Comparison of ENCODE assay signal across 20 mouse cellular contexts in the genomic region with DNA sequence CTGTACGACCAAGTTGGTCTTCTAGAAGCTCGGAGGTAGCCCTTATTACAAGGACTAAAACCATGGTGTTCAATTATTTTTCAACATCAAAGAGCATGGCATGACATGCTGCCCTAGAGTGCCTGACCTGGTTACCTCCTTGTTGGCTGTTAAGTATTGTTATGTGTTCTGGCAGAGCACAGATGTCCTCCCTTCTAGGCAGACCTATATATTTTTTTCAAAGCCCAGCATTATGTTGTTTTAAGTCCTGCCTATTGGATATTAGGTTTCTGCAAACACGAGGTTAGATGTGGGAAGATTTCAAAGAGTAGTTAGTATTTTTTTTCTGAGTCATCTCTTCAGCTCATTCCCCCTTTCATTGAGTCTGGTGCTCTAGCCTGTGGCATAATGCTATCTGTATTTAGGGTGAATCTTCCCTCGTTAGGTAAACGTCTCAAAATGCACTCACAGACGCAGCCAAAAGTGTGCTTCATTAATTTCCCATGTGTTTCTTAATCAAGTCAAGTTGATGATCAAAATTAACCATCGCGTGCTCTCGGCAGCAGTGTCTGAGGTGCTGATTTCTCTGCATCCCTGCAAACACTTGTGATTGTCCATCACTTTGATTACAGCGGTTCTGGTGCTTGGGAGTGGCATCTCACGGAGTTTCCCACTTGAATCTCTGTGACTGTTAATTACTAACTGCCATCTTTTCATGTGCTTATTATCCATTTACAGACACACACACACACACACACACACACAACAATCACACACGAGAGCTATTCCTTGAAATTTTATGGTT.
DNase-seq lines count a peak whose midpoint lies in the region; ATAC-seq and TF ChIP-seq lines count a peak whose summit lies in the region.
"Had no signal": no experiment of that assay in that cellular context is flagged by ENCODE, and none has a peak within 500 bp of the region (broad histone marks: within the 10 kb centered on the region; RNA-seq: fewer than 3 reads in every experiment).

No protein-coding gene starts in this region.

- WGBS in forebrain, embryonic 14.5 days = 74% methylated on average over 12 of the region's 12 CpGs
- 66% methylated on average over 12 of the region's 12 CpGs for WGBS in forebrain, embryonic 13.5 days
- 52% methylated on average over 12 of the region's 12 CpGs for WGBS in kidney, embryonic 14.5 days

- no peaks in the 10 kb centered on the region for H3K9me3 ChIP-seq in forebrain, embryonic 14.5 days (replicated peaks; ENCODE audit: control insufficient read depth, low read length)
- no peaks in the 10 kb centered on the region for H3K9me3 ChIP-seq in forebrain, embryonic 13.5 days (replicated peaks)
- no peaks in the 10 kb centered on the region for H3K9me3 ChIP-seq in kidney, embryonic 14.5 days (ENCODE audit: control insufficient read depth, low read length)
- H3K9me3 ChIP-seq: embryonic facial prominence, embryonic 10.5 days; embryonic facial prominence, embryonic 12.5 days; forebrain, embryonic 12.5 days had no signal

- H3ac ChIP-seq in C2C12 (ENCODE audit: control insufficient read depth, insufficient read length, low read depth) (no peak overlapping the region), myocyte (ENCODE audit: control insufficient read depth, insufficient read length) (no peak overlapping the region)

- no peak overlapping the region for H3K4me2 ChIP-seq in forebrain, embryonic 14.5 days (ENCODE audit: low read length)
- no peak overlapping the region for H3K4me2 ChIP-seq in forebrain, embryonic 13.5 days
- no peak overlapping the region for H3K4me2 ChIP-seq in kidney, embryonic 14.5 days (replicated peaks; ENCODE audit: low read depth, low read length)
- peak overlapping the region; percentile 59 for H3K4me2 ChIP-seq in myocyte (ENCODE audit: low read depth)
- H3K4me2 ChIP-seq: embryonic facial prominence, embryonic 12.5 days; forebrain, embryonic 12.5 days had no signal

- DNase-seq in forebrain, embryonic 14.5 days (ENCODE audit: low spot score) = peak; percentile 16
- DNase-seq in kidney, postnatal 14 days = no peak
- no peak for DNase-seq in layer of hippocampus, postnatal 14 days (ENCODE audit: low spot score in 2 of 2)
- DNase-seq: adrenal gland, adult 2 months; adrenal gland, postnatal 10 days; adrenal gland, postnatal 25 days; B cell, adult 2 months; cerebellum, adult 11-12 months; cerebellum, adult 2 months; cerebellum, adult 9-10 months; cerebellum, postnatal 10 days; cerebellum, postnatal 25 days had no signal

- no peak for TF ChIP-seq POLR2A in myocyte (IDR thresholded peaks at IDR 0.05; ENCODE audit: insufficient read length, low read depth)

- H3K9ac ChIP-seq in forebrain, embryonic 14.5 days (ENCODE audit: low read length) = no peak overlapping the region
- no peak overlapping the region for H3K9ac ChIP-seq in forebrain, embryonic 13.5 days
- H3K9ac ChIP-seq in kidney, embryonic 14.5 days (ENCODE audit: low read depth, low read length) = no peak overlapping the region
- H3K9ac ChIP-seq: embryonic facial prominence, embryonic 12.5 days; forebrain, embryonic 12.5 days had no signal

- no peak for ATAC-seq in forebrain, embryonic 14.5 days
- no peak for ATAC-seq in forebrain, embryonic 13.5 days
- ATAC-seq in kidney, embryonic 14.5 days (ENCODE audit: low FRiP score, low TSS enrichment) = peak; percentile 63; the same call in 1 of the 2 replicates
- ATAC-seq: forebrain, embryonic 16.5 days had no signal

- no peaks in the 10 kb centered on the region for H3K4me1 ChIP-seq in forebrain, embryonic 14.5 days (ENCODE audit: control insufficient read depth, insufficient read depth, low read length)
- H3K4me1 ChIP-seq in forebrain, embryonic 13.5 days = no peaks in the 10 kb centered on the region
- peaks cover 25% of the 10 kb centered on the region; the same call in 1 of the 2 replicates for H3K4me1 ChIP-seq in kidney, embryonic 14.5 days (ENCODE audit: control insufficient read depth, insufficient read depth, low read length)

- no peaks in the 10 kb centered on the region for H3K36me3 ChIP-seq in forebrain, embryonic 14.5 days (ENCODE audit: control insufficient read depth, insufficient read depth, low read length)
- no peaks in the 10 kb centered on the region for H3K36me3 ChIP-seq in forebrain, embryonic 13.5 days (ENCODE audit: poor library complexity, severe bottlenecking)
- H3K36me3 ChIP-seq in kidney, embryonic 14.5 days (ENCODE audit: control insufficient read depth, insufficient read depth, low read length) = no peaks in the 10 kb centered on the region
- H3K36me3 ChIP-seq in C2C12 (ENCODE audit: control insufficient read depth, insufficient read depth) = no peaks in the 10 kb centered on the region
- no peaks in the 10 kb centered on the region for H3K36me3 ChIP-seq in myocyte (ENCODE audit: control insufficient read depth, insufficient read depth)
- H3K36me3 ChIP-seq: embryonic facial prominence, embryonic 10.5 days; embryonic facial prominence, embryonic 12.5 days; forebrain, embryonic 12.5 days had no signal

- no peaks in the 10 kb centered on the region for H3K79me3 ChIP-seq in C2C12 (ENCODE audit: low read depth)

- no peak for TF ChIP-seq CTCF in C2C12 (IDR thresholded peaks at IDR 0.05; ENCODE audit: control insufficient read depth, insufficient read depth, insufficient read length)

- H3K4me3 ChIP-seq in forebrain, embryonic 14.5 days (ENCODE audit: low read depth, low read length) = no peak overlapping the region
- H3K4me3 ChIP-seq in forebrain, embryonic 13.5 days = no peak overlapping the region
- H3K4me3 ChIP-seq in kidney, embryonic 14.5 days (ENCODE audit: low read length) = no peak overlapping the region
- H3K4me3 ChIP-seq in C2C12 (ENCODE audit: insufficient read depth, poor library complexity, severe bottlenecking) (no peak overlapping the region), myocyte (no peak overlapping the region)
- H3K4me3 ChIP-seq: embryonic facial prominence, embryonic 10.5 days; embryonic facial prominence, embryonic 12.5 days; forebrain, embryonic 12.5 days had no signal

- H3K79me2 ChIP-seq in C2C12 (ENCODE audit: control insufficient read depth, insufficient read depth) (no peaks in the 10 kb centered on the region), myocyte (ENCODE audit: control insufficient read depth, insufficient read depth) (no peaks in the 10 kb centered on the region)

- H3K27ac ChIP-seq in forebrain, embryonic 14.5 days (ENCODE audit: low read depth, low read length) = no peak overlapping the region
- H3K27ac ChIP-seq in forebrain, embryonic 13.5 days = no peak overlapping the region
- no peak overlapping the region for H3K27ac ChIP-seq in kidney, embryonic 14.5 days (ENCODE audit: low read depth, low read length)
- H3K27ac ChIP-seq: embryonic facial prominence, embryonic 10.5 days; embryonic facial prominence, embryonic 12.5 days; forebrain, embryonic 12.5 days had no signal

- no peaks in the 10 kb centered on the region for H3K27me3 ChIP-seq in forebrain, embryonic 14.5 days (replicated peaks; ENCODE audit: control insufficient read depth, insufficient read depth, low read length)
- H3K27me3 ChIP-seq in forebrain, embryonic 13.5 days = no peaks in the 10 kb centered on the region
- no peaks in the 10 kb centered on the region for H3K27me3 ChIP-seq in kidney, embryonic 14.5 days (ENCODE audit: control insufficient read depth, insufficient read depth, low read length)
- no peaks in the 10 kb centered on the region for H3K27me3 ChIP-seq in C2C12 (ENCODE audit: control insufficient read depth, insufficient read depth, insufficient read length)
- H3K27me3 ChIP-seq in myocyte (ENCODE audit: control insufficient read depth, insufficient read depth, insufficient read length) = no peaks in the 10 kb centered on the region
- H3K27me3 ChIP-seq: embryonic facial prominence, embryonic 12.5 days; forebrain, embryonic 12.5 days had no signal

TF ChIP-seq in C2C12, 6 proteins besides CTCF, POLR2A, EP300 and RAD21:
- TF ChIP-seq FOSL1 (IDR thresholded peaks at IDR 0.05; ENCODE audit: insufficient read depth, low read length, poor library complexity, severe bottlenecking) (no peak), CEBPB (IDR thresholded peaks at IDR 0.05; ENCODE audit: low read depth) (no peak), MYOD1 (IDR thresholded peaks at IDR 0.05; ENCODE audit: control insufficient read depth, insufficient read length, low read depth) (peak; percentile 96), MYOG (IDR thresholded peaks at IDR 0.05; ENCODE audit: control insufficient read depth, extremely low read depth, insufficient read length) (no peak), USF1 (IDR thresholded peaks at IDR 0.05; ENCODE audit: low read depth) (no peak)

TF ChIP-seq in myocyte, 11 proteins besides CTCF, POLR2A, EP300 and RAD21:
- TF ChIP-seq POLR2AphosphoS2 (IDR thresholded peaks at IDR 0.05; ENCODE audit: insufficient read length, low read depth) (no peak), MAX (IDR thresholded peaks at IDR 0.05; ENCODE audit: low read depth) (no peak), CEBPB (IDR thresholded peaks at IDR 0.05; ENCODE audit: insufficient read depth, poor library complexity, severe bottlenecking) (no peak), SRF (IDR thresholded peaks at IDR 0.05; ENCODE audit: control insufficient read depth, insufficient read length, low read depth) (no peak), MYOG (IDR thresholded peaks at IDR 0.05; ENCODE audit: control insufficient read depth in 1 of 3, insufficient read depth in 1 of 3, insufficient read length in 2 of 3, low read depth in 2 of 3) (no peak), TCF3 (IDR thresholded peaks at IDR 0.05; ENCODE audit: insufficient read length, low read depth) (peak; percentile 45), TCF12 (IDR thresholded peaks at IDR 0.05; ENCODE audit: insufficient read depth, poor library complexity, severe bottlenecking) (peak; percentile 48), MYOD1 (IDR thresholded peaks at IDR 0.05; ENCODE audit: control insufficient read depth in 1 of 3, insufficient read length in 2 of 3, low read depth in 2 of 3) (peak; percentile 75 to 96 (median 95)), USF1 (IDR thresholded peaks at IDR 0.05; ENCODE audit: low read depth) (no peak), REST (IDR thresholded peaks at IDR 0.05; ENCODE audit: insufficient read depth, insufficient read length) (no peak), E2F4 (IDR thresholded peaks at IDR 0.05; ENCODE audit: insufficient read depth) (no peak)
